Mouse (Mus musculus) olfactory bulb, adult 2 months (tissue): ENCODE data around the gene Ss18l1.

Experiments
- CTCF ChIP-seq: fragments of 200-500 bp; IDR thresholded peaks from 2 replicates; pipeline ENCODE4 v1.5.1; 2012; ENCODE audit warnings: low read depth, mild to moderate bottlenecking, low read length, moderate library complexity; ENCODE audit not compliant: insufficient read depth
- POLR2A ChIP-seq: fragments of 200-500 bp; IDR thresholded peaks from 2 replicates; pipeline ENCODE4 v1.6.1; 2012; ENCODE audit warnings: mild to moderate bottlenecking, low read depth, low read length, moderate library complexity; ENCODE audit not compliant: insufficient read depth

DNA sequence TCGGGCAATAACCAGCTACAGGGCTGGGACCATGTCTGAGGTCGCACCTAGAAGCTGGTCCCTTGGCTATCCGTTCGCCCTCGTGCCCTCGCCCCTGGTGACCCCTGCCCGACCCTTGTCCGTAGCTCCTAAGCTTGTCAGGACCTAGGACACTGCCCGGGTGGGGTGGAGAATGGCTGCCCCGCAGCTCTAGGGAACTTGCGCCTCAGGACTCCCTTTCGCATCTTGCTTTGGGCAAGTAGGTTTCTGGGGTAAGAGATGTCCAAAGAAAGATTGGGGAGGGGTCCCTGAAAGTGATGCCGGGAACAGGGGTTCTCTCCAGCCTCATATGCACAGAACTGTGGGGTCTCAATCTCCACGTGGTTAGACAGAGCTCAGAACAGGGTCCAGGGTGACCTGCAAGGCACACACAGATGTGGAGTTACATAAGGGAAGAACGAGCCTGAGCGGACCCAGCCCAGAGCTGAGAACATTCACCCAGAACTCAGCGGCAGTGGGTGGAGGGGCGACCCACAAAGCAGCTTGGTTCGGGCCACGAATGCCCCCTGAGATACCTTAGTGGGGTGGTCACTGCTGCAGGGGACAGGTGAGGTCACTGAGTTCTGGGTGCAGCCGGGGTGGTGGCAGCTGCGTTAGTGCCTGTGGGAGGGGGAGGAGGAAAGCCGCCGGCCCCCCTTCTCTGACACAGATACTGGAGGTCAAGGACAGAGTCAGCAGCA, 62.5 kb downstream of the Ss18l1 start:
- TF ChIP-seq POLR2A (no peak), CTCF (no peak)
